Mouse (Mus musculus) lung, postnatal 14 days (tissue): ENCODE results near the gene 4930550C14Rik.

Experiments
- DNase-seq: peaks from one replicate; pipeline ENCODE4 v3.0.0; 2021

4930550C14Rik gene

DNA sequence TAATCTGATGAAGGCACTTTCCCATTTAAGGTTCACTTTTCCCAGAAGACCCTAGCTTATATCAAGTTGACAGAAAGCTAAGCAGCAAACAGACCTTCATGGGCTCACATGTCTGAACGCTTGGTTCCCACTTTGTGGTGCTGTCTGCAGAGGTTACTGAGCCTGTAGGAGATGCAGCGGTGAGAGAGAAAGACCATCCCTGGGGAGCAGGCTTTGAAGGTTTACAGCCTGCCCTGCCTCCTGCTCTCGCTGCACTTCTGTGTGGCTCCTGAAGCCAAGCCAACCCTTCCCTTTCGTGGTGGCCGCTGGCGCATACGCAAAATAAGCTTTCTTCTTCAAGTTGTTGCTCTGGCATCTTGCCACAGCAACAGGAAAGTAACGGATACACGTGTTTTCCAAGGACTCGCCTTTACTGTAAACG, at the start of gene 4930550C14Rik:
TSS of gene 4930550C14Rik (plus strand) at position 35 of the 421 bp plus-strand sequence.
- DNase-seq, result peak; percentile 63

DNA sequence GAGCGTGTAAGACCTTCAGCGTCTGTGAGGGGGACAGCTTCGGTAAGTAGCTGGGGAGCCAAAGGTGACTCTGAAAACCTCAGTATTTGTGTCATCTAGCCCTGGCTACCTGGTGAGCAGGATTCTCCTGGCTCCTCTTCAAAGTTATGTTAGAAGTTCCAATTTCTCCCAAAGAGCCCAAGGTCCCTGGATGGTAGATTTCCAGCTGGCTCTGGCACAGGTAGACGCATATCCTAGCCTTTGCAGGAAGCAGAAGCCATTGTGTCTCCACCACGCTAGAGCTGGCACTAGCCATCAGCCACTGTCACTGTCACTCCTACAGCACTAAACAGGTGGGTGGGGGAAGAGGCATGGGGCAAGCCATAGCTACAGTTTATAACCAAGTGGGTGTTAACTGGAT, 49.0 kb upstream of the 4930550C14Rik start:
- DNase-seq, result no peak

DNA sequence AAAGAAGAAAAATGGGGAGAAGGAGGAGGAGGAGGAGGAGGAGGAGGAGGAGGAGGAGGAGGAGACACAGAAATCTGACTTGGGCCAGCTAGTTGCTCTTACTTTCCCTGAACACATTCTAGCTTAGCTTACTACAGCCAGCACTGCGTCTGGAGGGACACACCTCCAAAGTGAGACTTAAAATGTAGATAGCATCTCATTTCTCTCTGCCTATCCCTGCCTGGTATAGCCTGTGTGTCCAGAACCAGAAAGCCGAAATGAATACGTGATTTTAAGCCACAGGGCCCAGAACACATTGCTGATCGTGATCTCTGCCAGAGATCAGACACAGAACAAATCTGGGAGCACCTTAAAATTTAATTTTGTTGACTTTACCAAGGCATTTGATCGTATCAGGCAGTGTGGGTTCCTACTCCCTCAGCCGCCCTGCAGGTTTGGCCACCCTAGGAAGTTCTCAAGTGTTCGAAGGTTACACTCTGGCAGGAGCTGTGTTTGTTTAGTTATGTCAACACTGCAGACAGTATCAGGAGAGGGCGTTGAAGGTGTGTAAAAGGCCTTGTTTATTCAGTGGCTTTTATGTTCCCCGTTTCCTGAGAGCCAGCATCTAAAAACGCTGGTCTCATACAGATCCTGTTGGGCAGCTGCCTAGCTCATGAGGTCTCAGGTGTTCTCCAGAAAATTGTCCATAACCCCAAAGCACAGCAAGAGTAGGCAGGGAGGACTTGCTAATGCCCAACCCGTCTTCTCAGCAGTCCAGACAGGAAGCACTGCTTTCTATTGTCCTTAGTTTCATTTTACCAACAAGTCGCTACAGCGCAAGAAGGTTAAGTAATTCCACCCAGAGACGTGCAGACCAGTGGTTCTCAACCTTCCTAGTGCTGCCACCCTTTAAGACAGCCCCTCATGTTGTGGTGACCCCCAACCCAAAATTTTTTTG, 45.6 kb upstream of the 4930550C14Rik start:
- peak; percentile 55 for DNase-seq

DNA sequence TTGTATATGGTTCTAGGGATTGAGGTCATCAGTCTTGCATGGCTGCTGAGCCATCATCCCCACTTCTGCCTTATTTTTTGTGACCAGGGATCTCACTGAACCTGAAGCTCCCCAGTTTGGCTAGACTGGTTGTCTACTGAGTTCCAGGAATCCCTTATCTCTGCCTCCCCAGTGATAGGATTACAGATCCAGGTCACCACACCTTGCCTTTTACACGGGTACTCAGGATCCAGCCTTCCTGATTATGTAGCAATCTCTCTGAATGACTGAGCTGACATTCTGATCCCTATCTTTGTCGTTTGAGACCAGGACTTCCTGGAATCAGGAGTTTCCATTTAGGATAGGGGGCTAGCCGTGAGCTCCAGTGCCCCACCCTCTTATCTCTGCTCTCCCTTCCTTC, 30.8 kb upstream of the 4930550C14Rik start:
- DNase-seq, result no peak

DNA sequence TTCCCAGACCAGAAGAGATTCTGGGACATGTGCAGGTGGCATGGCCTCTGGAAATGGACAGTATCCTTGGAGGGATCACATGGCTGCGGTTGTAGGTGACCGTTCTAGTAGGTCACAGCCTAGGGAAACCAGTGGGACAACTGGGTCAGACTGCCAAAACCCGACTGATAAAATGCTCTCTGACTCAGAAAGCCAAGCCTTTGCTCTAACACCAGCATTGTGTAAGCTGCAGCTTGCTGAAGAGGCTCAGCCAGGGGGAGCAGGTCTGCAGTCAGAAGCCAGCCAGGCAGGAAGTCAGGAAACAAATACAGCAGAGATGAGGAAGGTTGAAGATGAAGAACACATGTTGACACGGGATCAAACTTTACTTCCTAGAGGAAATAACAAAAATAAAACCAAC, 26.2 kb upstream of the 4930550C14Rik start:
- peak; percentile 25 for DNase-seq

DNA sequence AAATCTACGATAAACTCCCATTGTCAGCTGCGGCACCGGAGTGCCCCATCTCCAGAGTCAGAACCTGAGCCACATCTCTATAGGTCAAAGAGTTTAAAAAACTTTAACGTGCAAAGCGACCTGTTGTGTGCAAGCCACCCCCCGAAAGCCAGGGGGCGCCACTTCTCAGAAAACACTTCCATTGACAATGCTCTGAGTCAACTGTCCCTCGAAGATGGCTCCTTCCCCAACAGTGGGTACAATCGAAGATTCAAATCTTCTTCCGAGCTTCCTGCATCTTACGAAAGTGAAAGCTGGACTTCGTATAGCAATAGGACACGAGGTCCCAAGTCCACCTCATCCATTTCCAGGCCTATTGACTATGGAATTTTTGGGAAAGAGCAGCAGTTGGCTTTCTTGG, 25.3 kb upstream of the 4930550C14Rik start:
- peak; percentile 17 for DNase-seq

DNA sequence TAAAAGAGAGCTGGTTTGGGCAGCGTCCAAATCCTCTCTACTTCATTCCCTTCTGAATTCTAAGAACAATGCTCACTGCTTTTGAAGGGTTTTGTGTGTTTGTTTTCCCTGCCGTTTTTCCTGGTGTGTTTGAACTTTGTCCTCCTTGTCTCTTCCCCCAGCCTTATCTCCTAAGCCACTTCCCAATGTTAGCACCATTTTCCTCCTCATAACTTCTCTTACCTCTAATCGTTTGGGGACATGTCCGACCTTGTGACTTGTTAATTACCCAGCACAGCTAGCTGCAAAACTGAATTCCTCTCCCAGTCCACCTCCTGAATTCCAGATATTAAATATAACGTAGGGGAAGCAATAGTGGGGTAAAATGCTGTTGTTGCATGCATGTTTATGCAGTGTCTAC, 24.5 kb upstream of the 4930550C14Rik start:
- DNase-seq, result no peak

DNA sequence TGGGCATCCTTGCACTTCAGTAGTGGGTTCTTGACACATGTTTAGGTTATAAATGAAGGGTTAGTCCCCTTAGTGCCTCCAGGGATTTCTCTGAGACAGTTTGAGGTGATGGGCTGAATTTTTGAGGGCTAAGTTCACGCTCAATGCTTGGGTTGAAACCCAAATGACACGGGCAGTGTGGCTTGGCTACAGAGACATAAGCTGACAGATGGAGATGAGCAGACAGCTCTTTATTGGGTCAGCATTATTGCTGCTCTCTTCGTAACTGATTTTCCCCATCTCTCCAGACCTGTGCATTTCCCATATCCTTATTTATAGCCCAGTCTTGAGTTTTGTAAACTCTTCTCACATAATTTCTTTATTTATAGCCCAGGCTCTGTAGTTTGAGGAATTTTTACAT, 24.0 kb upstream of the 4930550C14Rik start:
- no peak for DNase-seq

DNA sequence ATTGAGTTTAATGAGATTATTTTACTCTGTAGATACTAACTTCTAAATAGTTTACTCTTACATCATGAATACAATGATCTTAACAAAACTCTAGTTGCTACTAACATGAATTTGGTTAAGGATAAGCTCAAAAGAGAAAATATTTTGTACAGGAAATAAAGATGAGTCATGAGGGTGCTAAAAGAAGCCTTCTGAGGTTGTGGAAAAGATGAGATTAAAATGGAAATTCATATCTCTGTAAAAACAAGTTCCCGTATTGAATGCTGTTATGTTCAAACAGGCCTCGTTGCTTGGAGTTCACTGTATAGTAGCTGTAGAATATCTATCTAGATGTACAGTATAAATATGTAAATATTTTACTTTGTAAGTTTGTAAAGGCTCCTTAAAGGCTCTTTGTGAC, 21.5 kb upstream of the 4930550C14Rik start:
- DNase-seq, result no peak

DNA sequence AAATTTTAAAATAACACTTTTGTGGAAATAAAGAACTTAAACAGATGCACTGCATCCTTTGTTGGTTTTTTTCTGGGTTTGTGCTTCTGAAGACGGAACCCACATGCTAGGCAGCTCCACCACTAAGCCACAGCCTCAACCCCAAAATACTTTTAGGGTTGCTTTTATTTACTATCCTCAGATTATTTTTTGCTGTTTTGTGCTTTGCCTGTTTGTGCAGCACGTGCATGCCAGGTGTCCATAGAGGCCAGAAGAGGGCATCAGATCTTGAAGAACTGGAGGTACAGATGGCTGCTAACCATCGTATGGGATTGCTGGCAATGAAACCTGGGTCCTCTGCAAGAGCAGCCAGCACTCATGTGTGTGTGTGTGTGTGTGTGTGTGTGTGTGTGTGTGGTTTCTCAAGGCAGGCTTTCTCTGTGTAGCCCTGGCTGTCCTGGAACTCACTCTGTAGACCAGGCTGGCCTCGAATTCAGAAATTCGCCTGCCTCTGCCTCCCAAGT, 21.0 kb upstream of the 4930550C14Rik start:
- DNase-seq, result no peak

DNA sequence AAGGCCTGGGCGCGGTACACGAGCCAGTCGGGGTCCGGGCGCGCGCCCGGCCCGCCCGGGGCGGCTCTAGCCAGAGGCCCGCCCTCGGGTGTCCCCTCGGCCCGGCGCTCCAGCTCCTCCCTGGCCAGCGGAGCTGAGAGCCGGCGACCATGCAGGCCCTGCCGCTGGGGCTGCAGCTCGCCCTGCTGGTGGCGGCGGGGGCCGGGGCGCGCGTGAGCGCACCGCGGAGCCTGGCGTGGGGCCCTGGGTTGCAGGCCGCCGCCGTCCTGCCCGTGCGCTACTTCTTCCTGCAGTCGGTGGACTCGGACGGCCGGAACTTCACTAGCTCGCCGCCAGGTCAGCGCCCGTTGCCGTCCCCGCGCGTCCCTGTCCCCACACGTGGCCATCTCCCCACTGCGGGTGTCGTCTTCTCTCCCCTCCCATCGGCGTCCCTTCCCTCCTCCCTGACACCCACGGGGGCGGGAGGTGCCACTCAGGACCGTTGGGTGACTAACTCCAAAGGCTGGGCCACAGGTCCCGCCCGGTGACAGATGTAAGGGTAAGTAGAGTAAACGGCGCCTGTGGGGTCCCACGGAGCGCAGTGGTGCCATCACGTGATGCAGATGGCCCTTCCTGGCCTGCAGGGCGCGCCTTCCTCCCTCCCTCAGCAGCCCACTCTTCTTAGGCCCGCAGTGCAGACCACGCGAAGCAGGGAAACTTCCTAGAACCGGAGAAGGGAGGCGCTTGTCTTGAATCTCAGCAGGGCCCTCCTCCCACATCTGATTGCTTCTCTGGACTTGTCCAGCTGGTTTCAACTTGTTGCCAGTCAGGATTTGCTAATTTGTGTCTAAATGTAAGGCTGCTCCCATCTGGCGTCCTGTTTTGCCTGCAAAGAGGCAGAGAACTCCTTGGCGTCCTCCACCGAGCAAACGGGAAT, 17.9 kb upstream of the 4930550C14Rik start, which contains the start of gene Kdelc2:
TSS of gene Kdelc2 (plus strand) at position 75 of the 916 bp plus-strand sequence.
- DNase-seq, result peak; percentile 78

DNA sequence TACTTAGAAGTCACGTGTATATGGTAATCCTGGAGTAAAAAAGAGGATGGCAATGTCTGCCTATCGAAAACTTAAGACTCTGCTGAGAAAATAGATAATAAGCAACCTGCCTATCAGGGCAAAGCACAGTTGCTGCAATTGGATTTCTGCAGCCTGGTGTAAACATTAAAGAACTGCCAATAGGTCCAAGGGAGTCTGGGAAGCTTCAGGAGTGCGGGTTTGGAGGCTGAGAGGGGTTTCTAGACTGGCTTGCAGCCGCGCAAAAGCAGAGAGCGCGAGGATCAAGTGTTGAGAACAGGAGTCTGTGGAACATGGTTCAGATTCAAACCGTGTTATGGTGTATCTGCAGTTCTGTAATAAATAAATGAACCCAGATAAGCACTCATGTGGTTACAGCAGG, 17.3 kb upstream of the 4930550C14Rik start:
- no peak for DNase-seq

DNA sequence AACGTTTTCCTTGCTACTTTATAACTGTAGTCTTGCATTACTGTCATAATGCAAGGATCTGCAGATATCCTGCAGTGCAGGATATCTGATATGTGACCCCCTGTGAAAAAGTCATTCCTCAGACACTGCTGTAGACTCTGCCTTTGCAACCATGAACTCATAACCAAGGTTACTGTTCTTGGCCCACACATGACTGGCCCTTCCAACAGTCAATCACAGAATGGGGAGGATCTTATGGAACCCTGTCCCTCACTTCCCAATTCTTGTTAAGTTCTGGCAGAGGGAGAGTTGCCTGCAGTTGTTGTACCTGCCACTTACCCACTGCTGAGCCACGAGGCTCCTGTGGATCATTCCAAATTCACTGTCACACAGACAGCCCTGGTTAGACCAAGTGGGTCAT, 14.7 kb upstream of the 4930550C14Rik start:
- DNase-seq, result no peak

DNA sequence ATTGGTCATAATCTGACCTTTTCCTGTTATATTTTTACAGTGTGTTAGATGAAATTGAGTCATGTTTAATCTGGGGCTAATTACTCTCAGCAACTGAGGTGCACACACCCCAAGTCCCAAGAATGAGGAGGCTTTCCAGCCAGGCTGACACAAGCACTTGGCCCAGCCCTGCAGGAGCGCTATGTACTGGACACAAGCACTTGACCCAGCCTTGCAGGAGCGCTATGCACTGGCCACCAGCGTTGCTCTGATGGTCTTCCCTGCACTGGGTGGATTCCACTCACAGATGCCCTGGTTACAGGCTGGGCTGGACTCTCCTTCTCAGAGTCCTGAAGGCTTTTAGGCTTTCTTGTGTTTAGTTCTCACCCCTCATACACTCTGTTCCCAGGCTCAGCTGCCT, 13.0 kb upstream of the 4930550C14Rik start:
- peak; percentile 19 for DNase-seq

DNA sequence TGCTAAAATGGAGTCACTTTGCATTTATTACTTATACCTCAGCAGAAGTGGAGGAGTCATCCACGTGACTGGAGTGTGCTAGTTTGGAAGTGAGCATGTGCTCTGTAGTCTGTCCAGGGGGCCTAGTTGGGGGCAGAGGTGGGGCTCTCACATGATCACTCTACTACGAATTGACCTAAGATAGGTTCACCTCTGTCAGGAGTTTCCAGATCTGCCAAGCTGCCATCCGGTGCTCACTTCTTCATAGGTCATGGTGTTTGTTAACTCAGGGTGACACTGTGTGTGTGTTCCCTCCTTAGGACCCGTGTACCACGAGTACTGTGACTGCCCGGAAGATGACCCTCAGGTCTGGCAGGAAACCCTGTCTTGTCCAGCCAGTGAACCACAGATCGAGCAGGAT, 12.0 kb upstream of the 4930550C14Rik start:
- DNase-seq, result no peak

DNA sequence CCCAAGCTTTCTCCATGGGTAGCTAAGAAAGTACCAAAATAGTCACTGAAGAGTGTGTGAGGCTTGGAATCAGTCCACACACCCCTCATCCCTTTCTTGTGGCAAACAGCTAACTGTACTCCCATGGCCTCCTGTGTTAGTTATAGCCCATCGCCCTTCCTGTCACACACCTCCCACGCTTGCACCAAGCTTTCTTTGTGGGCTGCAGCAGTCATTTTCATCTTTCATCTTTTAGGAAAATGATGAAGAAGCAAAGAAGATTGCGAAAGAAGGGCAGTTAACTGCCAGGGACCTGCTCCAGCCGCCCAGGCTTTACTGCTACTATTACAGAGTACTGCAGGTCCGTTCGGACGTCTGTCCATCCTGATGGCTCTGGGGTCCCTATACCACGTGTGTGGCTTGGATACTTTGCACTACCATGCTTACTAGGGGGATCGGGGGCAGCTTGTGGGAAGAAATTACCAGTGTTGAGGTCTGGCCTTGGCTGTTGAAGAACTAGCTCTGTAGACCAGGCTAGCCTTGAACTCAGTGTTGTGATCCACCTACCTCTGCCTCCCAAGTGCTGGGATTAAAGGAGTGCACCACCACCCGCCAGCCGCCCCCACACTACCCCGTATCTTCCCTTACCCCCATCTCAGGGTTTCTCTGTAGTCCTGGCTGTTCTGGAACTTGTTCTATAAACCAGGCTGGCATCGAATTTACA, 4.3 kb upstream of the 4930550C14Rik start:
- DNase-seq, result no peak

DNA sequence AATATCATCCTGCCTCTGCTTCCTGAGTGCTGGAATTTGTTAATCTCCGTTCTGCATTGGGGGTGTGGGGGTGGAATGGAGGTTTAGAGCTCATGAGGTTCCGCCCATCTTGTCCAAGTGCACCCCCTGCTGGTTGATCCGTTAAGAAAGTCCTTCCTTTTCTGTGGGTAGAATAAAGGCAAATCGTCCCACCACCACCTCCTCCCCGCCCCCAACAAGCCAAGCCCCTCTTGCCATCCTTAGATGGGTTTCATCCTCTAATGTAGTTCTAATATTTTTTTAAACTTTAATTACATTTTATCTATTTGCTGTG, 3.8 kb upstream of the 4930550C14Rik start:
- DNase-seq, result peak; percentile 80

DNA sequence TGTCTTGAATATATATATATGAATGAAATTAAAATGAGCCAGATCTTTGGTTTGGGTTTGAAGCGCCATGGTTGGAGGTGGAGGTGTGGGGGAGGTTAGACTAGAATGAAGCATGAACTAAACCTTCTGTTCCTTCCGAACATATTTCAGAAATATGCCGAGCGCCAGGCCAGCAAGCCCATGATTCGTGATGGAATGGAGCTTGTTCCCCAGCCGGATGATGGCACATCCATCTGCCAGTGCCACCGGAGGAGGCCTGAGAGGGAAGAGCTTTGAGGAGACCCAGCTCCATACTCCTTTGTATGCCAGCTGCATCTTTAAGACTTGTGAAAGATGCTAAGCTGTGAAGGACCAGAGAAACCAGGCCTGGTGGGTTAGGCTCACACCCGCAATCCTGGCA, 2.6 kb upstream of the 4930550C14Rik start:
- no peak for DNase-seq

DNA sequence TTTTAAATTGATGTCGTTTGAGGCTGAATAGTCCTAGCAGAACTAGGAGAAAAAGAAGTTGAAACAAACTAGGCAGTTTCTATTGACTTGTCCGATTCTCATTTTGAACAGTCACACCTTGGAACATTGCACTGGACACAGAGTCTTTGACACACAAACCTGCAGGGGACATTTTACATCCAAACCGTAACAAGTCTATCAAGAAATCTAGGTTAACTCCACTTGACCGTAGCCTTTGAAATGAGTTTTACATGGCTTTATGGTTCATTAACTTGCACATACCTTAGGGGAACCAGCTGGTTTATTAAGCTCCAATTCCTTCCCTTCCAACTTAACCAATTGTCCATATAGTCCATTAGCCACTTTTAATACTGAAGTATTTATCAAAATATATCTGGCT, 1.4 kb upstream of the 4930550C14Rik start:
- DNase-seq, result no peak

DNA sequence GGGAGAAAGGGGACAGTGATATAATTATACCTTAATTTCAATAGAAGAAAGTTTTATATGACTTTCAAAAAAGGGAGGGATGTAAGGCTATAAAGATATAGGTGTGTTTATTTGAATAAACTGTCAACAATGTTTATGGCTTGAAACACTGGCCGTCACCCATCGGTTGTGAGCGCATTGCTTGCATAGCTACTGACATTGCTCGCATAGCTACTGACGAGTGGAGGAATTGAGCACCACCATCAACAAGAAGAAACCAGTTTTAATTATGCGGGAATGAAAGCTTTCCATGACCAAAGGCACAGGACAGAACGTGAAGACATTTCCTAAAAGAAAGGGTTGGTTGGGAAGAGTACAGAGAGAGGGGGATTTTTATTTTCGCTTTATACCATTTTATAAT, 979 bp upstream of the 4930550C14Rik start:
- DNase-seq, result no peak

DNA sequence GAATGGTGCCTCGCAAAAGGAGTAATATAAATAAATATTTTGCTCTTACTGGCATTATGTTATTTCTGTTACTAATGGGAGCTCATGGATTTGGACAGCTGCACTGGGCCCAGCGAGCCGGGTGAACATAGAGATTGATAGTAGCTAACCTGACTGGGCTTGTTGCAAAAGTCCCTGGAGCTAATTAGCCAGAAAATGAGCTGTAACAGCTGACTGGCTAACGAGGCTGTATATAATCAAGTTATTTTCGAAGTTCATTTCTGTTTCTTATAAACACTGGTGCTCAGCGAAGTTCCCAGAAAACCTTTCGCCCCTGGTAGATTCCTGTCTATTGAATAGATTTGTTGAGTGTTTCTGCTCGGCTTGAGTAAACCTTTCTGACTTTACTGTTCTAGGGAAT, 866 bp downstream of the 4930550C14Rik start:
- no peak for DNase-seq

DNA sequence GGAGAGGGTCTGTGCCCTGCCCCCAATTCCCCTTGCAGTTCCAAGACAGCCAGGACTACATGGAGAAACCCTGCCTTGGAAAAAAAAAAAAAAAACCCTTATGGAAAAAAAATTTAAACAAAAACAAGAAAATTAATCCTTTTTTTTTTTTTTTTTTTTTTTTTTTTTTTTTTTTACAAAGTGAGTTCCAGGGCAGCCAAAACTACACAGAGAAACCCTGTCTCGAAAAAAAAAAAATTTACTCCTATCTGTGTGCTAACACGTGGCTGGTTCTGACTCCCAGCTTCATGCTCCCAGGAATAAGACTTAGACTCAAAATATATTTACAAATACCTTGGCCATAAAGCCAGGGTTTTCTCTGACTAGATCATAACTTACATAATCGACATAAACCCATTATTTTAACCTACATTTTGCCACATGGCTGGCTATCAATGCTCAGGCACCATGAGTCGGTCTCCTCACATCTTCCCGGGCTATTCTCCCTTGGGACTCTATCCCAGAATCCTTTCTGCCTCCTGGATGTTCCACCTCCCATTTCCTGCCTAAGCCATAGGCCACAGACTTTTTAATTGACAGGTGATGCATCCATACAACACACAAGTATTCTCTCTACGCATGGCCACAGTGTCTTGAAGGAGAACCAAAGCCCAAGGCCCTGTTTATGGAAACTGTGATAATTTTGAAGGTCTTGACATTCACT, 2.1 kb downstream of the 4930550C14Rik start:
- no peak for DNase-seq
